In the genomic region with DNA sequence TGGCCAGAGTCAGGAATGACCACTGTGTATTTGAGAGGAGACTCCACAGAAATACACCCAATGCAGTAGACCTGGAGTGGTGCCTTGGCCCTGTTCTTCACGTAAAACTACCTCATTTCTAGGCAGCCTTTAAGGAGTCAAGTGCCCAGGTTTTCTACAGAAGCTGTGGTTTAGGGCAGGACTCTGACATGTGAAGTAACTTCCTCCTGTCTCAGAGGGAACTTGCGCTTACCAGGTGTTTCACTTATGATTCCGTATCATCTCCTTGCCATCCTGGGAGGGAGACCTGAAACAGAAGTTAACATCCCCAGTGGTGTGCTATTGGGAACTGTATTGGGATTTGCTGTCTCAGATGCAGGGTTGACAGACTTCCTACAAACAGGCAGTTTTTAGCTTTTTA, we compare ENCODE assay signal across 24 mouse cellular contexts. TPM values are rescaled to one million over a fixed set of nuclear protein-coding genes. Genes with fewer than 3 reads are reported as not detected.
DNase-seq lines count a peak whose midpoint lies in the region.
"Had no signal": no experiment of that assay in that cellular context is flagged by ENCODE, and none has a peak within 500 bp of the region (broad histone marks: within the 10 kb centered on the region; RNA-seq: fewer than 3 reads in every experiment).

No protein-coding gene starts in this region.

- peak; percentile 36 for DNase-seq in thymus, postnatal 0 days (ENCODE audit: low spot score)
- no peak for DNase-seq in thymus, adult 18-20 months
- peak; percentile 50 for DNase-seq in T-cell, adult 2 months (ENCODE audit: low spot score)
- DNase-seq in induced T-regulatory cell, adult 2 months (ENCODE audit: low read depth): peak; percentile 39
- no peak for DNase-seq in ovary, postnatal 10 days (ENCODE audit: low spot score)
- DNase-seq in embryo, embryonic 11 days: no peak
- no peak for DNase-seq in kidney, adult 11 months
- DNase-seq: adrenal gland, postnatal 10 days; cerebellum, adult 11 months; cerebellum, postnatal 10 days; gastrocnemius, postnatal 10 days; heart, adult 11 months; heart, postnatal 36 days; kidney, adult 2 months; kidney, postnatal 36 days; layer of hippocampus, postnatal 36 days; liver; lung, adult 2 months; lung, postnatal 10 days; thymus, postnatal 14 days had no signal

RNA-seq across cellular contexts. Expression of gene Sema4f, which starts 1.2 kb away (rescaled TPM):
- 1.3 and 1.4 TPM in 2 replicates for polyA plus RNA-seq in thymus, postnatal 0 days (2015; fragmentation: Nextera tagmentation; extraction: Ambion mirVana)
- polyA plus RNA-seq: macrophage had no signal

RNA-seq across cellular contexts. Expression of gene M1ap, which starts 5.9 kb away (rescaled TPM):
- polyA plus RNA-seq in thymus, postnatal 0 days (2015; fragmentation: Nextera tagmentation; extraction: Ambion mirVana): 0.81 and 1.5 TPM in 2 replicates
- polyA plus RNA-seq: forebrain, embryonic 13.5 days; hindbrain, embryonic 13.5 days; neural tube, embryonic 12.5 days had no signal

Comparison
In these comparisons a context has a peak if more than half of its experiments do, and no peak if none do; other contexts are left out.
1. DNase-seq: peak in thymus, postnatal 0 days (single experiment), T-cell, adult 2 months (single experiment) and induced T-regulatory cell, adult 2 months (single experiment); none in thymus, adult 18-20 months (0 of 2), ovary, postnatal 10 days (single experiment), embryo, embryonic 11 days (single experiment) and kidney, adult 11 months (single experiment).